Comparison of ENCODE assay signal across 11 mouse cellular contexts in the genomic region with DNA sequence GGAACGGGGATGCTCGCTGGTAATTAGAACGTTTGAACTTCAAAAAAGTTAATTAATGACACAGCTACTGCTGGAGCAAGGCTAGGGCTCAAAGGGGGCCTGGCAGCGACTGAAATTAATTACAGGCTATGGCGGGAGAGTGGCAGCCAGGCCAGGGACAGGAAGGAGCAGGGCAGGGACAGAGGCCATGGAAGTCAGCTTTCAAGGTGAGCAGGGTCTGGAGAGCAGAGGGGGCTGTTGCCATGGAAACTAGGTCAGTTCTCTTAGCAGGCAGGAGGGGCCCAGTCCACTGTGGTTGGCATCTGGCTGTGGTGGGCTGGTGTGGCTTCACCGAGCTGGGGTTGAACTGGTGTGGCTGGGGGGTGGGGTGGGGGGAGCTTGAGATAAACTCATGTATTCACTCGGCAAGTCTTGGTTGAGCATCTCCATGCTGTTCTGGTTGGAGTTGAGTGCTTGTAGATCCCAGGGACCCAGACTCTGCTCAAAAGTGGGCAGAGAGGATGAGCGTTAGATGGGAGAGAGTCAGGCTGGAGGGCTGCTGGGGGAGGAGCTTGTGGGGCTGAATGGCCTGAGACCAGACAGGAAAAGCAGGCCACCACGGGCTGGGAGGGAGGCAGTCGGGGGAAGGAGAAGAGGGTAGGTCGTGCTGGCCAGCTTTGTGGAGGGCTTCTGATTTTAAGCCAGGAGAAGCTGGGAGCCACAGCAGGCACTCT. TPM values are rescaled to one million over a fixed set of nuclear protein-coding genes. Genes with fewer than 3 reads are reported as not detected.
DNase-seq lines count a peak whose midpoint lies in the region; ATAC-seq lines count a peak whose summit lies in the region.
"Had no signal": no experiment of that assay in that cellular context is flagged by ENCODE, and none has a peak within 500 bp of the region (broad histone marks: within the 10 kb centered on the region; RNA-seq: fewer than 3 reads in every experiment).

No protein-coding gene starts in this region.

- no peak overlapping the region for H3K9ac ChIP-seq in embryonic facial prominence, embryonic 14.5 days (ENCODE audit: low read depth, low read length)

- no peaks in the 10 kb centered on the region; the same call in 1 of the 2 replicates for H3K4me1 ChIP-seq in embryonic facial prominence, embryonic 14.5 days (ENCODE audit: control insufficient read depth, insufficient read depth, low read length)
- H3K4me1 ChIP-seq in limb, embryonic 10.5 days, result peaks cover 49% of the 10 kb centered on the region

- no peaks in the 10 kb centered on the region for H3K9me3 ChIP-seq in embryonic facial prominence, embryonic 14.5 days (ENCODE audit: control insufficient read depth, low read length)
- H3K9me3 ChIP-seq in limb, embryonic 10.5 days (replicated peaks), result no peaks in the 10 kb centered on the region

- ATAC-seq in embryonic facial prominence, embryonic 14.5 days (ENCODE audit: low read depth), result no peak
- ATAC-seq: intestine, postnatal 0 days had no signal

- H3K36me3 ChIP-seq in embryonic facial prominence, embryonic 14.5 days (ENCODE audit: control insufficient read depth, insufficient read depth, low read length), result no peaks in the 10 kb centered on the region
- no peaks in the 10 kb centered on the region for H3K36me3 ChIP-seq in limb, embryonic 10.5 days

- no peak overlapping the region for H3K4me3 ChIP-seq in embryonic facial prominence, embryonic 14.5 days (ENCODE audit: low read depth, low read length)
- H3K4me3 ChIP-seq in limb, embryonic 10.5 days, result peak overlapping the region; percentile 19

- peak; percentile 42 for DNase-seq in cerebellum, adult 9-11 months
- DNase-seq in cerebellum, postnatal 14 days, result no peak
- DNase-seq in 3T3-L1 (ENCODE audit: low read depth, low spot score), result peak; percentile 20
- DNase-seq in embryonic facial prominence, embryonic 14.5 days (ENCODE audit: low spot score), result peak; percentile 13
- DNase-seq in limb, embryonic 10.5 days (ENCODE audit: low spot score), result peak; percentile 68
- DNase-seq in layer of hippocampus, postnatal 25 days (ENCODE audit: extremely low spot score in 1 of 2, low spot score in 1 of 2), result no peak
- no peak for DNase-seq in adrenal gland, postnatal 36 days
- DNase-seq in left cerebral cortex, postnatal 14 days (ENCODE audit: low spot score in 2 of 2), result no peak

- intact Hi-C loops in left cerebral cortex, postnatal 14 days (cut with DNase I), result no loop called here

- 13% methylated on average over 11 of the region's 11 CpGs for WGBS in embryonic facial prominence, embryonic 14.5 days
- WGBS in limb, embryonic 10.5 days, result 10% methylated on average over 11 of the region's 11 CpGs

- no peak overlapping the region for H3K4me2 ChIP-seq in embryonic facial prominence, embryonic 14.5 days (ENCODE audit: low read depth, low read length)
- H3K4me2 ChIP-seq: heart, embryonic 11.5 days had no signal

- no peaks in the 10 kb centered on the region for H3K27me3 ChIP-seq in embryonic facial prominence, embryonic 14.5 days (replicated peaks; ENCODE audit: control insufficient read depth, insufficient read depth, low read length)
- no peaks in the 10 kb centered on the region for H3K27me3 ChIP-seq in limb, embryonic 10.5 days (ENCODE audit: low read depth, poor library complexity, severe bottlenecking)

- no peak overlapping the region for H3K27ac ChIP-seq in embryonic facial prominence, embryonic 14.5 days (replicated peaks; ENCODE audit: low read depth, low read length)
- H3K27ac ChIP-seq in limb, embryonic 10.5 days, result peak overlapping the region; percentile 83

RNA-seq across cellular contexts. Expression of a gene that starts 31.7 kb away (rescaled TPM):
- polyA plus RNA-seq in embryonic facial prominence, embryonic 14.5 days (2014; fragmentation: Nextera tagmentation; extraction: Ambion mirVana), result 0.04 and 0.06 TPM in 2 replicates
- 0.06 and 0.08 TPM in 2 replicates for polyA plus RNA-seq in limb, embryonic 10.5 days (2016; fragmentation: Nextera tagmentation; extraction: Ambion mirVana)
- 10 to 100 TPM; 39.7 to 43.4 TPM for total RNA-seq in layer of hippocampus, postnatal 25 days (2021)
- under 1 TPM; 0.30 to 0.63 TPM for total RNA-seq in adrenal gland, postnatal 36 days (2021)
- total RNA-seq in left cerebral cortex, postnatal 14 days (2021), result 100 to 1,000 TPM in 1 of 2 experiments, 10 to 100 TPM in 1; 85.0 to 100 TPM
- polyA plus RNA-seq: lung, embryonic 16.5 days had no signal

RNA-seq across cellular contexts. Expression of a gene that starts 54.6 kb away (rescaled TPM):
- 52.6 and 55.0 TPM in 2 replicates for polyA plus RNA-seq in embryonic facial prominence, embryonic 14.5 days (2014; fragmentation: Nextera tagmentation; extraction: Ambion mirVana)
- polyA plus RNA-seq in limb, embryonic 10.5 days (2016; fragmentation: Nextera tagmentation; extraction: Ambion mirVana), result 70.0 and 75.5 TPM in 2 replicates
- 10 to 100 TPM; 30.8 to 35.6 TPM for total RNA-seq in layer of hippocampus, postnatal 25 days (2021)
- total RNA-seq in adrenal gland, postnatal 36 days (2021), result 10 to 100 TPM; 41.4 to 46.9 TPM
- 10 to 100 TPM; 41.9 to 42.6 TPM for total RNA-seq in left cerebral cortex, postnatal 14 days (2021)

Comparison
In these comparisons a context has a peak if more than half of its experiments do, and no peak if none do; other contexts are left out.
1. DNase-seq: peak in cerebellum, adult 9-11 months (single experiment), 3T3-L1 (single experiment), embryonic facial prominence, embryonic 14.5 days (single experiment) and limb, embryonic 10.5 days (single experiment); none in cerebellum, postnatal 14 days (0 of 2), layer of hippocampus, postnatal 25 days (0 of 2), adrenal gland, postnatal 36 days (0 of 2) and left cerebral cortex, postnatal 14 days (0 of 2).
2. RNA of a gene that starts 31.7 kb away (total RNA-seq): 85.0 to 100 TPM in left cerebral cortex, postnatal 14 days and 39.7 to 43.4 TPM in layer of hippocampus, postnatal 25 days; 0.30 to 0.63 TPM in adrenal gland, postnatal 36 days; every median in the first group is over 10 times any median in the second.